Mouse (Mus musculus): ENCODE results near the gene Gm3183. TPM values are rescaled to one million over a fixed set of nuclear protein-coding genes. Genes with fewer than 3 reads are reported as not detected.
"Not testable (repeated sequence)": the region's sequence is repeated elsewhere in the genome, so short reads cannot be mapped to it uniquely, and the experiment has no call there.

Gene Gm3183
- not detected in 2 replicates for total RNA-seq (2015)
- not detected in 2 replicates for total RNA-seq (2017)

GRCm38 (mm10) chr5:94865136-94865535 lies at the start of gene Gm3183:
Gene Gm3183 (plus strand): TSS chr5:94865436.
- ATAC-seq (ENCODE audit: poor library complexity, severe bottlenecking): not testable (repeated sequence)

Other genes starting within 250 kb of the Gm3183 start
- not detected in 2 replicates for gene Gm3147, start 249.1 kb upstream of the Gm3183 start, total RNA-seq (2015)
- not detected in 2 replicates for gene Gm3147, start 249.1 kb upstream of the Gm3183 start, total RNA-seq (2017)
- not detected in 2 replicates for gene Gm6509, start 241.5 kb upstream of the Gm3183 start, total RNA-seq (2015)
- gene Gm6509, start 241.5 kb upstream of the Gm3183 start, total RNA-seq (2017): not detected in 2 replicates
- not detected in 2 replicates for gene Gm6205, start 217.1 kb upstream of the Gm3183 start, total RNA-seq (2015)
- gene Gm6205, start 217.1 kb upstream of the Gm3183 start, total RNA-seq (2017): not detected in 2 replicates
- not detected in 2 replicates for gene Gm6367, start 123.2 kb downstream of the Gm3183 start, total RNA-seq (2015)
- gene Gm6367, start 123.2 kb downstream of the Gm3183 start, total RNA-seq (2017): not detected in 2 replicates
- gene Gm7942, start 241.5 kb downstream of the Gm3183 start, total RNA-seq (2015): not detected in 2 replicates
- gene Gm7942, start 241.5 kb downstream of the Gm3183 start, total RNA-seq (2017): not detected in 2 replicates

Measured in megakaryocyte, adult 5-6 weeks (primary cell).